Mouse (Mus musculus) limb, embryonic 14.5 days (tissue): ENCODE measurements at regions not wholly inside any gene's neighbourhood (a gene's known extent, or its start where the extent isn't known, plus 50 kb on each side); places are given as distances from the start of the nearest gene placed in this dataset.

Experiments
- ATAC-seq: fragments of 200-750 bp; cut with Nextera tagmentation; 2 replicates; pipeline ENCODE4 v1.8.0; 2017; ENCODE audit warnings: low read depth, moderate number of reproducible peaks, moderate TSS enrichment; ENCODE audit not compliant: low FRiP score
- DNase-seq: peaks from one replicate; pipeline ENCODE4 v3.0.0-alpha.2; 2015; ENCODE audit warnings: low spot score
- H3K27ac ChIP-seq: fragments of 300-500 bp; sonication (generic); replicated peaks from 2 replicates; pipeline ENCODE4 v1.5.1; 2014; ENCODE audit warnings: low read depth, mild to moderate bottlenecking, low read length, moderate library complexity, mixed read lengths
- H3K27me3 ChIP-seq: fragments of 300-500 bp; sonication (generic); 2 replicates; pipeline ENCODE4 v1.6.1; 2014; ENCODE audit warnings: low read length, mixed read lengths; ENCODE audit not compliant: control insufficient read depth, insufficient read depth
- H3K36me3 ChIP-seq: fragments of 300-500 bp; sonication (generic); 2 replicates; pipeline ENCODE4 v1.6.1; 2014; ENCODE audit warnings: mild to moderate bottlenecking, low read length, moderate library complexity, mixed read lengths; ENCODE audit not compliant: control insufficient read depth, insufficient read depth
- H3K4me1 ChIP-seq: fragments of 300-500 bp; sonication (generic); 2 replicates; pipeline ENCODE4 v1.6.1; 2014; ENCODE audit warnings: antibody characterized with exemption, low read length, mixed read lengths; ENCODE audit not compliant: control insufficient read depth, insufficient read depth
- H3K4me2 ChIP-seq: fragments of 300-500 bp; sonication (generic); replicated peaks from 2 replicates; pipeline ENCODE4 v1.6.1; 2014; ENCODE audit warnings: low read depth, mild to moderate bottlenecking, low read length, moderate library complexity; ENCODE audit not compliant: severe bottlenecking
- H3K4me3 ChIP-seq: fragments of 300-500 bp; sonication (generic); replicated peaks from 2 replicates; pipeline ENCODE4 v1.5.1; 2014; ENCODE audit warnings: low read length
- H3K9ac ChIP-seq: fragments of 300-500 bp; sonication (generic); 2 replicates; pipeline ENCODE4 v1.6.1; 2014; ENCODE audit warnings: mild to moderate bottlenecking, low read depth, low read length, moderate library complexity; ENCODE audit not compliant: severe bottlenecking
- H3K9me3 ChIP-seq: fragments of 300-500 bp; sonication (generic); 2 replicates; pipeline ENCODE4 v1.6.1; 2016; ENCODE audit warnings: low read length; ENCODE audit not compliant: control insufficient read depth
- POLR2A ChIP-seq: fragments of 200-500 bp; IDR thresholded peaks from 2 replicates; pipeline ENCODE4 v1.8.0; 2012; ENCODE audit warnings: inconsistent platforms, mild to moderate bottlenecking, moderate library complexity, borderline replicate concordance; ENCODE audit not compliant: insufficient read depth, insufficient read length; ENCODE audit errors: extremely low read depth
- WGBS: fragments of 180-500 bp; shearing (Covaris S2); extraction: QIAGEN DNeasy Blood & Tissue Kit; methylation state at CpG from one replicate; pipeline ENCODE4 v1.1.7; 2014; 5-methylcytosine and 5-hydroxymethylcytosine counted together

- no peak overlapping the region for H3K27ac ChIP-seq
- H3K36me3 ChIP-seq = no peaks in the 10 kb centered on the region
- DNase-seq (peak; percentile 0), ATAC-seq (no peak)
- no peak for TF ChIP-seq POLR2A
- 85% methylated on average over 4 of the region's 4 CpGs for WGBS
- H3K4me2 ChIP-seq = no peak overlapping the region
- H3K4me3 ChIP-seq = no peak overlapping the region
- no peak overlapping the region for H3K9ac ChIP-seq
- H3K4me1 ChIP-seq = no peaks in the 10 kb centered on the region
- H3K9me3 ChIP-seq = no peaks in the 10 kb centered on the region
- H3K27me3 ChIP-seq = no peaks in the 10 kb centered on the region
Observed at GRCm38 (mm10) chr16:50124646-50125045, 307.5 kb downstream of the Bbx start.

GRCm38 (mm10) chr16:50125564-50125963, 306.6 kb downstream of the Bbx start:
- peak; percentile 9 for DNase-seq
- no peaks in the 10 kb centered on the region for H3K9me3 ChIP-seq
- no peaks in the 10 kb centered on the region for H3K27me3 ChIP-seq
- H3K4me3 ChIP-seq = no peak overlapping the region
- no peak overlapping the region for H3K9ac ChIP-seq
- H3K27ac ChIP-seq = no peak overlapping the region
- no peak for TF ChIP-seq POLR2A
- no peak for ATAC-seq
- WGBS = 29% methylated on average over 5 of the region's 5 CpGs
- no peak overlapping the region for H3K4me2 ChIP-seq
- no peaks in the 10 kb centered on the region for H3K4me1 ChIP-seq
- H3K36me3 ChIP-seq = no peaks in the 10 kb centered on the region

GRCm38 (mm10) chr16:50131406-50131805, 300.8 kb downstream of the Bbx start:
- DNase-seq (no peak), ATAC-seq (no peak)
- H3K4me1 ChIP-seq = no peaks in the 10 kb centered on the region
- H3K9me3 ChIP-seq = no peaks in the 10 kb centered on the region
- no peak for TF ChIP-seq POLR2A
- no peaks in the 10 kb centered on the region for H3K27me3 ChIP-seq
- H3K4me2 ChIP-seq = no peak overlapping the region
- H3K9ac ChIP-seq = no peak overlapping the region
- 90% methylated on average over 2 of the region's 2 CpGs for WGBS
- no peak overlapping the region for H3K4me3 ChIP-seq
- H3K27ac ChIP-seq = no peak overlapping the region
- H3K36me3 ChIP-seq = no peaks in the 10 kb centered on the region
